Mouse (Mus musculus) megakaryocyte, embryonic 14.5 days (primary cell): ENCODE data around the gene 4930447C04Rik. TPM values are rescaled to one million over a fixed set of nuclear protein-coding genes. Genes with fewer than 3 reads are reported as not detected.

Source experiments
- H3K27me3 ChIP-seq: replicated peaks from 2 replicates; pipeline ENCODE3; 2012; ENCODE audit warnings: inconsistent platforms
- H3K36me3 ChIP-seq: replicated peaks from 2 replicates; pipeline ENCODE3; 2012; ENCODE audit warnings: low read length, inconsistent platforms, mixed read lengths
- H3K4me1 ChIP-seq: 2 replicates; pipeline ENCODE4 v1.6.1; 2012; ENCODE audit warnings: inconsistent platforms
- H3K4me3 ChIP-seq: replicated peaks from 2 replicates; pipeline ENCODE3; 2012; ENCODE audit warnings: moderate library complexity, mild to moderate bottlenecking, inconsistent platforms
- H3K9me3 ChIP-seq: 2 replicates; pipeline ENCODE4 v1.6.1; 2012; ENCODE audit warnings: inconsistent platforms
- FLI1 ChIP-seq: IDR thresholded peaks from 2 replicates; pipeline ENCODE4 v1.6.1; 2012; ENCODE audit warnings: low read length, inconsistent platforms, mixed read lengths
- GATA1 ChIP-seq: IDR thresholded peaks from 3 replicates; pipeline ENCODE4 v1.6.1; 2012; ENCODE audit warnings: mixed read lengths, low read length, inconsistent platforms, borderline replicate concordance
- polyA plus RNA-seq: library from polyadenylated mRNA; stranded (reverse); fragments of >175 nt; gene quantifications from 2 replicates; pipeline ENCODE4 v1.2.3, GENCODE M21; 2012; ENCODE audit warnings: low replicate concordance; ENCODE audit not compliant: insufficient read depth

4930447C04Rik gene
- polyA plus RNA-seq, 1 experiment = not detected

GRCm38 (mm10) chr12:72944411-72945225 is 4.0 kb upstream of the 4930447C04Rik start:
- Histone ChIP-seq H3K4me1 (peaks cover 17% of the 10 kb centered on the region), H3K4me3 (no peak overlapping the region), H3K9me3 (no peaks in the 10 kb centered on the region), H3K27me3 (peaks cover 91% of the 10 kb centered on the region), H3K36me3 (no peaks in the 10 kb centered on the region)
- TF ChIP-seq GATA1 = no peak

- TF ChIP-seq FLI1 = no peak
- TF ChIP-seq GATA1 = no peak
- Histone ChIP-seq H3K27me3 (peaks cover 95% of the 10 kb centered on the region), H3K36me3 (no peaks in the 10 kb centered on the region), H3K4me1 (peaks cover 18% of the 10 kb centered on the region), H3K9me3 (no peaks in the 10 kb centered on the region), H3K4me3 (no peak overlapping the region)
Observed at GRCm38 (mm10) chr12:72943574-72944110, 3.1 kb upstream of the 4930447C04Rik start.

DNA sequence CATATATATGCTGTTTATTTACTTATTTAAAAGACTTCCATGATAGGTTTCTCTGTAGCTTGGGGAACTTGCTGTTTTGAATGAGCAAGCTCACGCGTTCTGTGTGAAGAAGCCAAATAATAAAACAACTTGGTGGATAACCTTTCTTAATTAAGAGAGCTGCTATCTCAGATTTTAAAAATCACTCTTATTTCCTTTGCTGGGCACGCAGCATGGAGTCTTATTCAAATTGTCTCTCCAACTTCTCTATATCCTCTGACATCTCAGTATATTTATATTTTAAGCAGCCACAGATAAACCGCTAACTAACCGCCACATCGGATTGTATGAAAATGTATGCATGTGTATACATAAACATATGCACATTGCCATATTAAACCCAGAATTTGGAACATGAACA is 1.6 kb upstream of the 4930447C04Rik start:
- TF ChIP-seq FLI1 = no peak
- H3K4me3 ChIP-seq = no peak overlapping the region
- H3K4me1 ChIP-seq = peaks cover 18% of the 10 kb centered on the region
- no peaks in the 10 kb centered on the region for H3K36me3 ChIP-seq
- no peaks in the 10 kb centered on the region for H3K9me3 ChIP-seq
- H3K27me3 ChIP-seq = peaks cover 99% of the 10 kb centered on the region

GRCm38 (mm10) chr12:72941398-72942051 is 951 bp upstream of the 4930447C04Rik start:
- TF ChIP-seq GATA1 (no peak), FLI1 (no peak)
- Histone ChIP-seq H3K27me3 (peaks cover 99% of the 10 kb centered on the region), H3K9me3 (no peaks in the 10 kb centered on the region), H3K4me1 (peaks cover 18% of the 10 kb centered on the region), H3K4me3 (no peak overlapping the region), H3K36me3 (no peaks in the 10 kb centered on the region)

DNA sequence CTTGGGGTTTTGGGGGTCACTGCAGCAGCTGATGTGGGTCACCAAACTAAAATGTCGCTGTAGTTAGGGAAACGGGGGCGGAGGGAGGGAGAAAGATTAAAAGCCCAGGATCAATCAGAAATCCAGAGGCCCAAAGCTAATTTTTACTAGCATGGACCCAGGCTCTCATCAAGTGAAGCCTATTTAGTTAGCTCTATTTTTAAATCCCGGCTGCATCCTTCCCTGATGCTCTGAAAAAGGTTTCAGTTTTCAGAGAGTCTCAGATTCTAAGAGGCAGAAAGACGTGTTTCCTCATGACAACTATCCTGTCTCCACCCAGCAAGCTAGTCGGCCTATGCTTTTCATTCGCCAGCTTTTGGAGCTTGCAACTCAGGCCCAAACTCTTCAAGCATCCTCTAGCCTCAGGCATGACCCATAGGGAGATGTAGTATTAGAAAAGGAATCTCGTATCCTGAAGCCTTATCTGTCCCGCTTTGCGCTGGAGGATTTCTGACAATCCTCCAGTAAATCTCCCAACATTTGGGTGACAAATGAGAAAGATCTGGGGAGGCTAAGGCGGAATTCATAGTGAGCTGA is 336 bp upstream of the 4930447C04Rik start:
- Histone ChIP-seq H3K9me3 (no peaks in the 10 kb centered on the region), H3K4me1 (peaks cover 18% of the 10 kb centered on the region), H3K4me3 (no peak overlapping the region), H3K27me3 (peaks cover 97% of the 10 kb centered on the region), H3K36me3 (no peaks in the 10 kb centered on the region)
- TF ChIP-seq FLI1 = no peak
- no peak for TF ChIP-seq GATA1

DNA sequence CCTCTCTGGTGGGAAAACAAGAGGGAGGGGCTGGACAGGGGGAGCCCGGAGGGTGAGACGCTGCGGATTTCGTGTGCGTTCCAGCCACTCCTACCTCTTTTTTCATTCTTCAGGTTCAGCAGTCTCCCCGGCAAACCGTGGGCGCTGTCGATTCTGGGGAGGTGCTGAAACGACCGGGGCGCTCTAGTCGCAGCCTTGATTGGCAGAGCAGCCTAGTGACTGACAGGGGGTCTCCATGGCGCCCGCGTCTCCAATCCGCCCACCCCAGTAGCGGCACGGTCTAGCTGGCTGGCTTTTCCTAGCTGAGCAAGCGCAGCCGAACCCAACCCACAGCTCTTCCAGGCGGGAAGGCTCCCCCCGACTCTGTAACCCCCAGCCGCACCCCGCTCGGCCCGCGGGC is 958 bp downstream of the 4930447C04Rik start, which contains the start of gene Six6:
Gene Six6, plus strand, starts transcription at position 277 of the 400 bp plus-strand sequence.
- Histone ChIP-seq H3K4me1 (peaks cover 13% of the 10 kb centered on the region), H3K36me3 (no peaks in the 10 kb centered on the region), H3K4me3 (no peak within 1 kb of the TSS), H3K27me3 (peaks cover 88% of the 10 kb centered on the region), H3K9me3 (no peaks in the 10 kb centered on the region)
- TF ChIP-seq GATA1 (no peak), FLI1 (no peak)

GRCm38 (mm10) chr12:72938600-72939490 is 1.7 kb downstream of the 4930447C04Rik start:
- Histone ChIP-seq H3K27me3 (peaks cover 81% of the 10 kb centered on the region), H3K4me3 (no peak overlapping the region), H3K4me1 (peaks cover 13% of the 10 kb centered on the region), H3K9me3 (no peaks in the 10 kb centered on the region), H3K36me3 (no peaks in the 10 kb centered on the region)
- TF ChIP-seq GATA1 (no peak), FLI1 (no peak)

DNA sequence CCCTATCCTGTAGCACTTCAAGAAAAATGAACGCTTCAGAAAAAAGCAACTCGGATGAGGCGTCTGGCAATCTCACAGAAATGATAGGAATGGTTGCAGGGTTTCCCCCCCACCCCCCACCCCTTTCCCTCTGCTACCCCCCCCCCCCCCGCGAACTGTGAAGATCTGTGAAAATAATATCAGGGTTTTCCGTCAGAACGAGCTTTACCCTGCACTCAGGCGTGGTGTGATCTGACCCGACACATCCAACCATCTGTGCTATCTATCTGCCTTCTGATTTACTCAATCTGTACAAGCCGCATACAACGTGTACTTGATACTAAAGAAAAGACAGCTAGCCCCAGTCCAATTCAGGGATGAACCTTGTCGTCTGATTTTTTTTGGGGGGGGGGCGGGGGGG is 2.4 kb downstream of the 4930447C04Rik start:
- peaks cover 13% of the 10 kb centered on the region for H3K4me1 ChIP-seq
- peaks cover 74% of the 10 kb centered on the region for H3K27me3 ChIP-seq
- TF ChIP-seq FLI1 (no peak), GATA1 (no peak)
- no peaks in the 10 kb centered on the region for H3K36me3 ChIP-seq
- H3K9me3 ChIP-seq = no peaks in the 10 kb centered on the region
- no peak overlapping the region for H3K4me3 ChIP-seq

- H3K4me3 ChIP-seq = no peak overlapping the region
- H3K9me3 ChIP-seq = no peaks in the 10 kb centered on the region
- TF ChIP-seq GATA1 = no peak
- no peak for TF ChIP-seq FLI1
- H3K36me3 ChIP-seq = no peaks in the 10 kb centered on the region
- H3K27me3 ChIP-seq = peaks cover 68% of the 10 kb centered on the region
- peaks cover 13% of the 10 kb centered on the region for H3K4me1 ChIP-seq
Observed at GRCm38 (mm10) chr12:72937537-72938120, 2.9 kb downstream of the 4930447C04Rik start.
